ENCODE assay signal across 19 mouse cellular contexts in the genomic region with DNA sequence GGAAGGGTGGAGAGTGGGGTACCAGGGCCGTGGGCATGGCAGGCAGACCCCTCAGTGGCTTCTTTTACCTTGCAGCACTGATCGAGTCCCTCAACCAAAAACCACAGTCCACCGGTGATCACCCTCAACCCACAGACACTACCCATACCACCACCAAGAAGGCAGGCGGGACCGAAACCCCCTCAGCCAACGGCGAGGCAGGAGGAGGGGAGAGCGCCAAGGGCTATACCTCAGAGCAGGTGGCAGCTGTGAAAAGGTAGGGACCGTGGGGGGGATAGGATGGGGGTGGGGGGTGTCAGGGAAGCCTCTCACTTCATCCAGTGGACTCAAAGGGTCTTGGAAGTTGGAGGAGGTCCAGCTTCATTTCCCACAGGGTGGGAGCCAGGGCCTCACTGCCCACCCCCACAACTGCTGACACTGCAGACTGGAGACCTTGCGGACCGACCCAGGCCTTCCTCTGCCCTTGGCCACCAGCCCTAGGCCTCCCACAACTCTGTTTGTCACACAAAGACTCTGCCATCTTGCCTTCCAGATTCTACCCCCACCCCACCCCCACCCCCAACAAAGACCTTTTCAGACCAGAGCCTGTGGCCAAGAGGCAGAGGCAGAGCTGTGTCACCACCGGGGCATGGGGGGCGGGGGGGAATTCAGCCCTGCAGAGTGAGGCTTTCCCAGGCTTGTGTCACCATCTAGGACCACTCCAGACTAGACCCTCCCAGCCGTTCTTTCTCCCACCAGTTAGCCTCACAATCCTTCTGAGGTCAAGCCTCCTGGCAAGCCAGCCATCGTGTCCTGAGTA. TPM values are rescaled to one million over a fixed set of nuclear protein-coding genes. Genes with fewer than 3 reads are reported as not detected.
A peak's percentile ranks its signal among the peaks of the same experiment; 100 is the strongest.
DNase-seq lines count a peak whose midpoint lies in the region; ATAC-seq and TF ChIP-seq lines count a peak whose summit lies in the region.
"Had no signal": no experiment of that assay in that cellular context is flagged by ENCODE, and none has a peak within 500 bp of the region (broad histone marks: within the 10 kb centered on the region; RNA-seq: fewer than 3 reads in every experiment).

No protein-coding gene starts in this region.

- TF ChIP-seq CTCF in cortical plate, adult 2 months (IDR thresholded peaks at IDR 0.05; ENCODE audit: extremely low read depth, insufficient read depth, low read length), result no peak

- no peaks in the 10 kb centered on the region for H3K27me3 ChIP-seq in hindbrain, embryonic 10.5 days (ENCODE audit: insufficient read depth, poor library complexity, severe bottlenecking)
- H3K27me3 ChIP-seq in hindbrain, embryonic 11.5 days (ENCODE audit: control insufficient read depth, insufficient read depth, low read length), result no peaks in the 10 kb centered on the region
- H3K27me3 ChIP-seq in hindbrain, embryonic 16.5 days (replicated peaks; ENCODE audit: control insufficient read depth, insufficient read depth, low read length), result no peaks in the 10 kb centered on the region

- DNase-seq in hindbrain, embryonic 10.5 days (ENCODE audit: low spot score), result no peak
- DNase-seq in hindbrain, embryonic 11.5 days (ENCODE audit: low spot score), result no peak
- DNase-seq in ES-E14 (ENCODE audit: low read depth, low spot score), result no peak
- no peak for DNase-seq in right cerebral cortex, postnatal 4 days
- no peak for DNase-seq in spleen, postnatal 10 days (ENCODE audit: low spot score in 2 of 2)
- DNase-seq: adrenal gland, postnatal 14 days; cerebellum, adult 9-11 months; gastrocnemius, adult 2 months; heart, adult 18-20 months; heart, postnatal 14 days; kidney, postnatal 14 days; liver, postnatal 0 days; midbrain, embryonic 14.5 days; right cerebral cortex, postnatal 25 days; thymus, adult 2 months had no signal

- no peak for ATAC-seq in hindbrain, embryonic 11.5 days (ENCODE audit: low FRiP score)
- peak; percentile 53 for ATAC-seq in hindbrain, embryonic 16.5 days
- ATAC-seq: intestine, postnatal 0 days; liver, postnatal 0 days had no signal

- 81% methylated on average over 15 of the region's 15 CpGs for WGBS in hindbrain, embryonic 10.5 days
- WGBS in hindbrain, embryonic 11.5 days, result 87% methylated on average over 14 of the region's 15 CpGs
- WGBS in hindbrain, embryonic 16.5 days, result 79% methylated on average over 15 of the region's 15 CpGs

- no peak overlapping the region for H3K9ac ChIP-seq in hindbrain, embryonic 11.5 days (ENCODE audit: low read depth, low read length)
- no peak overlapping the region; the same call in 1 of the 2 replicates for H3K9ac ChIP-seq in ES-E14 (ENCODE audit: insufficient read depth, low read depth, low read length, poor library complexity, severe bottlenecking)
- H3K9ac ChIP-seq in hindbrain, embryonic 16.5 days (ENCODE audit: low read depth, low read length), result peak overlapping the region; percentile 5; the same call in 1 of the 2 replicates
- H3K9ac ChIP-seq: liver, postnatal 0 days had no signal

- H3K4me3 ChIP-seq in hindbrain, embryonic 10.5 days, result no peak overlapping the region
- no peak overlapping the region for H3K4me3 ChIP-seq in hindbrain, embryonic 11.5 days (ENCODE audit: low read depth, low read length)
- no peak overlapping the region for H3K4me3 ChIP-seq in ES-E14 (ENCODE audit: insufficient read depth in 1 of 2, low read depth in 1 of 2, low read length in 2 of 2, poor library complexity in 1 of 2, severe bottlenecking in 1 of 2)
- no peak overlapping the region for H3K4me3 ChIP-seq in cortical plate, adult 2 months (ENCODE audit: insufficient read depth, low read length)
- H3K4me3 ChIP-seq in hindbrain, embryonic 16.5 days (ENCODE audit: low read length), result no peak overlapping the region
- H3K4me3 ChIP-seq: gastrocnemius, adult 2 months had no signal

- TF ChIP-seq POLR2A in cortical plate, adult 2 months (IDR thresholded peaks at IDR 0.05; ENCODE audit: extremely low read depth, insufficient read depth, low read length), result no peak

- peak overlapping the region; percentile 69 for H3K27ac ChIP-seq in hindbrain, embryonic 10.5 days
- H3K27ac ChIP-seq in hindbrain, embryonic 11.5 days (ENCODE audit: low read depth, low read length), result no peak overlapping the region
- no peak overlapping the region for H3K27ac ChIP-seq in ES-E14 (ENCODE audit: insufficient read depth, low read depth, low read length, poor library complexity, severe bottlenecking)
- H3K27ac ChIP-seq in cortical plate, adult 2 months (ENCODE audit: insufficient read depth, low read length), result peak overlapping the region; percentile 87; the same call in 1 of the 2 replicates
- peak overlapping the region; percentile 49 for H3K27ac ChIP-seq in hindbrain, embryonic 16.5 days (ENCODE audit: low read depth, low read length)
- H3K27ac ChIP-seq: gastrocnemius, adult 2 months; macrophage had no signal

- no peaks in the 10 kb centered on the region for H3K9me3 ChIP-seq in hindbrain, embryonic 10.5 days
- no peaks in the 10 kb centered on the region for H3K9me3 ChIP-seq in hindbrain, embryonic 11.5 days (ENCODE audit: control insufficient read depth, low read length)
- no peaks in the 10 kb centered on the region for H3K9me3 ChIP-seq in ES-E14 (ENCODE audit: control insufficient read depth, insufficient read depth, low read depth, low read length)
- no peaks in the 10 kb centered on the region for H3K9me3 ChIP-seq in hindbrain, embryonic 16.5 days (ENCODE audit: control insufficient read depth, low read length)

- peaks cover 67% of the 10 kb centered on the region for H3K36me3 ChIP-seq in hindbrain, embryonic 10.5 days
- peaks cover 6% of the 10 kb centered on the region; the same call in 1 of the 2 replicates for H3K36me3 ChIP-seq in hindbrain, embryonic 11.5 days (ENCODE audit: control insufficient read depth, insufficient read depth, low read length)
- H3K36me3 ChIP-seq in ES-E14 (ENCODE audit: control insufficient read depth, insufficient read depth, low read length, poor library complexity, severe bottlenecking), result peaks cover 32% of the 10 kb centered on the region
- peaks cover 11% of the 10 kb centered on the region; the same call in 1 of the 2 replicates for H3K36me3 ChIP-seq in hindbrain, embryonic 16.5 days (ENCODE audit: control insufficient read depth, insufficient read depth, low read length)

- H3K4me1 ChIP-seq in hindbrain, embryonic 10.5 days (replicated peaks), result peaks cover 24% of the 10 kb centered on the region
- no peaks in the 10 kb centered on the region for H3K4me1 ChIP-seq in hindbrain, embryonic 11.5 days (replicated peaks; ENCODE audit: control insufficient read depth, insufficient read depth, low read length)
- peaks cover 0 to 17% of the 10 kb centered on the region in 2 experiments; a peak in 3 of 4 replicates for H3K4me1 ChIP-seq in ES-E14 (ENCODE audit: control insufficient read depth in 2 of 2, insufficient read depth in 2 of 2, low read length in 2 of 2, poor library complexity in 1 of 2)
- peaks cover 1% of the 10 kb centered on the region; the same call in 1 of the 2 replicates for H3K4me1 ChIP-seq in cortical plate, adult 2 months (ENCODE audit: control insufficient read depth, insufficient read depth, low read length)
- H3K4me1 ChIP-seq in hindbrain, embryonic 16.5 days (ENCODE audit: control insufficient read depth, insufficient read depth, low read depth, low read length), result peaks cover 5% of the 10 kb centered on the region; the same call in 1 of the 2 replicates

- in situ Hi-C loops in ES-E14 (cut with MboI; ENCODE audit: low sequenced_read_pairs in 2 of 2, unreplicated experiment in 2 of 2), result no loop called here

- H3K4me2 ChIP-seq in hindbrain, embryonic 11.5 days (replicated peaks; ENCODE audit: low read depth, low read length), result no peak overlapping the region
- H3K4me2 ChIP-seq in hindbrain, embryonic 16.5 days (ENCODE audit: low read length), result no peak overlapping the region

TF ChIP-seq in ES-E14, 5 proteins besides CTCF, POLR2A, EP300 and RAD21:
- 0 out of 2 replicates have a peak, but pooled peaks have one; percentile 27 for TF ChIP-seq MAFK (IDR thresholded peaks at IDR 0.05; ENCODE audit: insufficient read depth, low read depth, low read length)
- no peak for TF ChIP-seq ZNF384 (IDR thresholded peaks at IDR 0.05; ENCODE audit: low read depth, low read length)
- no peak for TF ChIP-seq HCFC1 (IDR thresholded peaks at IDR 0.05; ENCODE audit: borderline replicate concordance, insufficient read depth, low read length)

RNA-seq across cellular contexts. Expression of a gene that starts 10.8 kb away (rescaled TPM):
- polyA plus RNA-seq in hindbrain, embryonic 10.5 days (2016; fragmentation: Nextera tagmentation; extraction: Ambion mirVana), result 27.2 and 31.5 TPM in 2 replicates
- polyA plus RNA-seq in hindbrain, embryonic 11.5 days (2014; fragmentation: Nextera tagmentation; extraction: Ambion mirVana), result 22.0 and 22.6 TPM in 2 replicates
- 38.2 and 47.8 TPM in 2 replicates for total RNA-seq in ES-E14 (2012; rRNA removed)
- polyA plus RNA-seq in cortical plate, adult 2 months (2012; rRNA removed), result 45.0 and 47.0 TPM in 2 replicates
- polyA plus RNA-seq in hindbrain, embryonic 16.5 days (2015; fragmentation: Nextera tagmentation; extraction: Ambion mirVana), result 20.6 and 23.7 TPM in 2 replicates

Comparison
In these comparisons a context has a peak if more than half of its experiments do, and no peak if none do; other contexts are left out.
1. H3K27ac ChIP-seq: peak in hindbrain, embryonic 10.5 days (single experiment), cortical plate, adult 2 months (single experiment) and hindbrain, embryonic 16.5 days (single experiment); none in hindbrain, embryonic 11.5 days (single experiment) and ES-E14 (single experiment).